Mouse (Mus musculus) heart, adult 2 months (tissue): ENCODE measurements at regions not wholly inside any gene's neighbourhood (a gene's known extent, or its start where the extent isn't known, plus 50 kb on each side); places are given as distances from the start of the nearest gene placed in this dataset.

Source experiments
- DNase-seq, 2 experiments: peaks; one replicate each; pipeline ENCODE4 v3.0.0; 2021
- H3K27ac ChIP-seq: fragments of 200-600 bp; 2 replicates; pipeline ENCODE4 v1.8.1; 2022
- H3K27me3 ChIP-seq: fragments of 200-500 bp; 2 replicates; pipeline ENCODE4 v1.6.1; 2012; ENCODE audit warnings: mild to moderate bottlenecking, low read length, inconsistent platforms, mixed read lengths; ENCODE audit not compliant: control insufficient read depth, insufficient read depth
- H3K36me3 ChIP-seq: fragments of 200-500 bp; 2 replicates; pipeline ENCODE4 v1.6.1; 2012; ENCODE audit warnings: low read length, inconsistent platforms; ENCODE audit not compliant: control insufficient read depth, insufficient read depth
- H3K4me1 ChIP-seq: fragments of 200-500 bp; 2 replicates; pipeline ENCODE4 v1.6.1; 2011; ENCODE audit warnings: low read length; ENCODE audit not compliant: control insufficient read depth, insufficient read depth
- H3K4me3 ChIP-seq: fragments of 200-600 bp; 2 replicates; pipeline ENCODE4 v1.8.1; 2022
- H3K79me2 ChIP-seq: fragments of 200-500 bp; replicated peaks from 2 replicates; pipeline ENCODE4 v1.6.1; 2012; ENCODE audit warnings: mild to moderate bottlenecking, inconsistent platforms, low read length, moderate library complexity, mixed read lengths; ENCODE audit not compliant: control insufficient read depth, insufficient read depth
- H3K9ac ChIP-seq: fragments of 200-500 bp; 2 replicates; pipeline ENCODE4 v1.6.1; 2012; ENCODE audit warnings: low read depth, mild to moderate bottlenecking, control low read depth, inconsistent platforms, low read length, mixed read lengths
- CTCF ChIP-seq: fragments of 200-600 bp; IDR thresholded peaks from 2 replicates; pipeline ENCODE4 v1.8.1; 2022; ENCODE audit warnings: antibody characterized with exemption, mild to moderate bottlenecking, moderate library complexity
- EP300 ChIP-seq: fragments of 200-500 bp; IDR thresholded peaks from 2 replicates; pipeline ENCODE4 v1.6.1; 2011; ENCODE audit warnings: low read depth, low read length, control low read depth; ENCODE audit not compliant: insufficient read depth
- POLR2A ChIP-seq: fragments of 200-500 bp; IDR thresholded peaks from 2 replicates; pipeline ENCODE4 v1.6.1; 2011; ENCODE audit warnings: mild to moderate bottlenecking, low read depth, low read length, control low read depth; ENCODE audit not compliant: insufficient read depth
- WGBS: fragments of 180-500 bp; shearing (Covaris S2); methylation state at CpG from one replicate; pipeline ENCODE4 v1.1.7; 2018; 5-methylcytosine and 5-hydroxymethylcytosine counted together
- intact Hi-C: fragments of 180-260 bp; cut with DNase I; formaldehyde crosslinking; loops from one replicate; pipeline ENCODE4 v1.15.1; 2025

- H3K4me1 ChIP-seq, result no peaks in the 10 kb centered on the region
- 60% methylated on average over 2 of the region's 2 CpGs for whole genome bisulfite sequencing
- no peak for DNase-seq
- no peaks in the 10 kb centered on the region for H3K27me3 ChIP-seq
- no peaks in the 10 kb centered on the region for H3K79me2 ChIP-seq
- H3K36me3 ChIP-seq, result no peaks in the 10 kb centered on the region
- intact Hi-C loops, result no loop called here
- H3K9ac ChIP-seq, result no peak overlapping the region
- TF ChIP-seq EP300 (no peak), POLR2A (no peak), CTCF (no peak)
- H3K27ac ChIP-seq, result no peak overlapping the region
- H3K4me3 ChIP-seq, result no peak overlapping the region
These were observed 54.9 kb downstream of the Cbln1 start for GRCm38 (mm10) chr8:87417466-87417865.

- Histone ChIP-seq H3K4me3 (no peak overlapping the region), H3K79me2 (no peaks in the 10 kb centered on the region), H3K27ac (no peak overlapping the region), H3K27me3 (no peaks in the 10 kb centered on the region), H3K9ac (no peak overlapping the region), H3K4me1 (no peaks in the 10 kb centered on the region), H3K36me3 (no peaks in the 10 kb centered on the region)
- 69% methylated on average over 3 of the region's 3 CpGs for WGBS
- no peak for TF ChIP-seq CTCF
- TF ChIP-seq EP300, result no peak
- no peak for TF ChIP-seq POLR2A
- no peak for DNase-seq
- intact Hi-C loops, result no loop called here
These were observed 57.3 kb downstream of the Cbln1 start for GRCm38 (mm10) chr8:87415051-87415630.

- TF ChIP-seq EP300, result no peak
- TF ChIP-seq CTCF, result no peak
- no peak for TF ChIP-seq POLR2A
- no peak overlapping the region for H3K27ac ChIP-seq
- 58% methylated on average over 2 of the region's 2 CpGs for WGBS
- DNase-seq, result no peak
- intact Hi-C loops, result no loop called here
- H3K27me3 ChIP-seq, result no peaks in the 10 kb centered on the region; the same call in 1 of the 2 replicates
- H3K79me2 ChIP-seq, result no peaks in the 10 kb centered on the region
- no peak overlapping the region for H3K4me3 ChIP-seq
- H3K4me1 ChIP-seq, result no peaks in the 10 kb centered on the region
- no peak overlapping the region for H3K9ac ChIP-seq
- H3K36me3 ChIP-seq, result no peaks in the 10 kb centered on the region
These were observed 83.4 kb downstream of the Cbln1 start for GRCm38 (mm10) chr8:87389016-87389415.

- no peak for TF ChIP-seq CTCF
- no peak for TF ChIP-seq POLR2A
- TF ChIP-seq EP300, result no peak
- H3K9ac ChIP-seq, result no peak overlapping the region
- no peaks in the 10 kb centered on the region for H3K27me3 ChIP-seq
- no peaks in the 10 kb centered on the region for H3K4me1 ChIP-seq
- no peak for DNase-seq
- H3K27ac ChIP-seq, result no peak overlapping the region
- WGBS, result 75% methylated on average over 12 of the region's 12 CpGs
- intact Hi-C loops, result no loop called here
- no peak overlapping the region for H3K4me3 ChIP-seq
- no peaks in the 10 kb centered on the region for H3K36me3 ChIP-seq
- H3K79me2 ChIP-seq, result no peaks in the 10 kb centered on the region
These were observed 88.7 kb downstream of the Cbln1 start for GRCm38 (mm10) chr8:87383527-87384206.

- no peak for DNase-seq
- H3K4me1 ChIP-seq, result no peaks in the 10 kb centered on the region
- no peak overlapping the region for H3K27ac ChIP-seq
- intact Hi-C loops, result no loop called here
- 74% methylated on average over 5 of the region's 5 CpGs for whole genome bisulfite sequencing
- no peak for TF ChIP-seq POLR2A
- no peak for TF ChIP-seq CTCF
- TF ChIP-seq EP300, result no peak
- H3K27me3 ChIP-seq, result no peaks in the 10 kb centered on the region
- H3K36me3 ChIP-seq, result no peaks in the 10 kb centered on the region
- H3K9ac ChIP-seq, result no peak overlapping the region
- no peak overlapping the region for H3K4me3 ChIP-seq
- H3K79me2 ChIP-seq, result no peaks in the 10 kb centered on the region
These were observed 90.1 kb downstream of the Cbln1 start for GRCm38 (mm10) chr8:87382311-87382710.

- Histone ChIP-seq H3K27ac (no peak overlapping the region), H3K79me2 (no peaks in the 10 kb centered on the region), H3K4me3 (no peak overlapping the region), H3K9ac (no peak overlapping the region), H3K36me3 (no peaks in the 10 kb centered on the region), H3K27me3 (no peaks in the 10 kb centered on the region), H3K4me1 (no peaks in the 10 kb centered on the region)
- no peak for TF ChIP-seq EP300
- TF ChIP-seq CTCF, result no peak
- no peak for TF ChIP-seq POLR2A
- 65% methylated on average over 3 of the region's 3 CpGs for WGBS
- intact Hi-C loops, result no loop called here
- DNase-seq, result no peak
These were observed 91.6 kb downstream of the Cbln1 start for GRCm38 (mm10) chr8:87380791-87381190.
